Mouse (Mus musculus) splenic B cell, adult 2 months (primary cell): ENCODE data around the gene Gbp9.
A peak's percentile ranks its signal among the peaks of the same experiment; 100 is the strongest.
"Not testable (repeated sequence)": the region's sequence is repeated elsewhere in the genome, so short reads cannot be mapped to it uniquely, and the experiment has no call there.

Experiments
- DNase-seq: peaks from one replicate; pipeline ENCODE4 v3.0.0-alpha.2; 2011; ENCODE audit warnings: low read depth, low spot score
- H3K27me3 ChIP-seq: 2 replicates; pipeline ENCODE4 v1.6.1; 2012; ENCODE audit warnings: mild to moderate bottlenecking, low read length, moderate library complexity, mixed read lengths; ENCODE audit not compliant: control insufficient read depth, poor library complexity, insufficient read depth, severe bottlenecking
- H3K36me3 ChIP-seq: 2 replicates; pipeline ENCODE4 v1.6.1; 2012; ENCODE audit warnings: mild to moderate bottlenecking, low read length, moderate library complexity, mixed read lengths; ENCODE audit not compliant: control insufficient read depth, poor library complexity, insufficient read depth, severe bottlenecking

The Gbp9 gene

GRCm38 (mm10) chr5:105139409-105140088 lies at the start of gene Gbp9, which contains the start of the genes Gbp8 and Gbp4:
Gene Gbp9 (minus strand): TSS chr5:105139539.
Gene Gbp8 (minus strand): TSS chr5:105139540.
Gene Gbp4 (minus strand): TSS chr5:105139586.
- not testable (repeated sequence) for H3K36me3 ChIP-seq, H3K27me3 ChIP-seq
- peak; percentile 83 for DNase-seq

- Histone ChIP-seq H3K36me3 (no peaks in the 10 kb centered on the region), H3K27me3 (no peaks in the 10 kb centered on the region)
- DNase-seq, result no peak
These were observed 42.1 kb upstream of the Gbp9 start for GRCm38 (mm10) chr5:105181446-105181845.

GRCm38 (mm10) chr5:105156582-105156981 lies 17.2 kb upstream of the Gbp9 start:
- DNase-seq, result peak; percentile 40
- no peaks in the 10 kb centered on the region for H3K27me3 ChIP-seq
- no peaks in the 10 kb centered on the region for H3K36me3 ChIP-seq

- DNase-seq, result no peak
- H3K27me3 ChIP-seq, result no peaks in the 10 kb centered on the region
- no peaks in the 10 kb centered on the region for H3K36me3 ChIP-seq
These were observed 14.7 kb upstream of the Gbp9 start for GRCm38 (mm10) chr5:105154049-105154448.

- H3K27me3 ChIP-seq, H3K36me3 ChIP-seq, DNase-seq: not testable (repeated sequence)
These were observed 8.7 kb upstream of the Gbp9 start for GRCm38 (mm10) chr5:105148062-105148461.

GRCm38 (mm10) chr5:105146447-105146846 lies 7.1 kb upstream of the Gbp9 start:
- DNase-seq, result no peak
- Histone ChIP-seq H3K27me3 (no peaks in the 10 kb centered on the region), H3K36me3 (no peaks in the 10 kb centered on the region)

GRCm38 (mm10) chr5:105145731-105146130 lies 6.4 kb upstream of the Gbp9 start:
- peak; percentile 15 for DNase-seq
- not testable (repeated sequence) for H3K36me3 ChIP-seq, H3K27me3 ChIP-seq

GRCm38 (mm10) chr5:105140089-105140810 lies 911 bp upstream of the Gbp9 start:
- not testable (repeated sequence) for DNase-seq, H3K27me3 ChIP-seq, H3K36me3 ChIP-seq

GRCm38 (mm10) chr5:105138906-105139305 lies 433 bp downstream of the Gbp9 start:
- no peaks in the 10 kb centered on the region for H3K27me3 ChIP-seq
- DNase-seq, result peak; percentile 18
- H3K36me3 ChIP-seq, result no peaks in the 10 kb centered on the region; the same call in 1 of the 2 replicates

- not testable (repeated sequence) for H3K27me3 ChIP-seq, DNase-seq, H3K36me3 ChIP-seq
These were observed 2.5 kb downstream of the Gbp9 start for GRCm38 (mm10) chr5:105136706-105137304.

GRCm38 (mm10) chr5:105121731-105122130 lies 17.6 kb downstream of the Gbp9 start:
- DNase-seq, H3K27me3 ChIP-seq: not testable (repeated sequence)
- H3K36me3 ChIP-seq, result peaks cover 17% of the 10 kb centered on the region

GRCm38 (mm10) chr5:105115740-105116139 lies 23.6 kb downstream of the Gbp9 start:
- DNase-seq, result no peak
- no peaks in the 10 kb centered on the region for H3K27me3 ChIP-seq
- peaks cover 8% of the 10 kb centered on the region for H3K36me3 ChIP-seq

- peak; percentile 77 for DNase-seq
- Histone ChIP-seq H3K36me3 (peaks cover 8% of the 10 kb centered on the region), H3K27me3 (no peaks in the 10 kb centered on the region)
These were observed 24.6 kb downstream of the Gbp9 start for GRCm38 (mm10) chr5:105114696-105115095.

- H3K36me3 ChIP-seq, result peaks cover 4% of the 10 kb centered on the region; the same call in 1 of the 2 replicates
- no peak for DNase-seq
These were observed 25.7 kb downstream of the Gbp9 start for GRCm38 (mm10) chr5:105113656-105114055.

GRCm38 (mm10) chr5:105110271-105110852 lies 29.0 kb downstream of the Gbp9 start:
- peak; percentile 84 for DNase-seq
- not testable (repeated sequence) for H3K27me3 ChIP-seq, H3K36me3 ChIP-seq

More at GRCm38 (mm10) chr5:105113656-105114055, 25.7 kb downstream of the Gbp9 start:
- no peaks in the 10 kb centered on the region for H3K27me3 ChIP-seq
